Mouse (Mus musculus): ENCODE measurements around the gene Bicd2. TPM values are rescaled to one million over a fixed set of nuclear protein-coding genes. Genes with fewer than 3 reads are reported as not detected.

Bicd2 gene
- 28.7 and 28.9 TPM in 2 replicates for polyA plus RNA-seq (2015; fragmentation: Nextera tagmentation; extraction: Ambion mirVana)

- H3K36me3 ChIP-seq: no peaks in the 10 kb centered on the region
- no peaks in the 10 kb centered on the region for H3K9me3 ChIP-seq
- peak within 1 kb of the TSS; percentile 86 for H3K9ac ChIP-seq
- H3K27ac ChIP-seq (replicated peaks): peak within 1 kb of the TSS; percentile 91
- H3K4me2 ChIP-seq: peak within 1 kb of the TSS; percentile 78
- peak within 1 kb of the TSS; percentile 80 for H3K4me3 ChIP-seq
- under 1% methylated on average over 74 of the region's 74 CpGs for WGBS
- H3K27me3 ChIP-seq: no peaks in the 10 kb centered on the region
- peaks cover 51% of the 10 kb centered on the region for H3K4me1 ChIP-seq (replicated peaks)
- ATAC-seq (ENCODE audit: low FRiP score, low read depth): peak; percentile 99
These were observed at the start of gene Bicd2 for GRCm38 (mm10) chr13:49341012-49341830. Bicd2 (plus strand) TSS chr13:49341585.

- no peak overlapping the region for H3K27ac ChIP-seq (replicated peaks)
- H3K9me3 ChIP-seq: no peaks in the 10 kb centered on the region
- no peak overlapping the region for H3K4me3 ChIP-seq
- H3K4me1 ChIP-seq (replicated peaks): no peaks in the 10 kb centered on the region
- no peak for ATAC-seq (ENCODE audit: low FRiP score, low read depth)
- H3K36me3 ChIP-seq: no peaks in the 10 kb centered on the region
- 92% methylated on average over 6 of the region's 6 CpGs for WGBS
- no peaks in the 10 kb centered on the region for H3K27me3 ChIP-seq
- no peak overlapping the region for H3K9ac ChIP-seq
- no peak overlapping the region for H3K4me2 ChIP-seq
These were observed 49.4 kb upstream of the Bicd2 start for GRCm38 (mm10) chr13:49291949-49292348.

GRCm38 (mm10) chr13:49294108-49294507 lies 47.3 kb upstream of the Bicd2 start:
- Histone ChIP-seq H3K27ac (replicated peaks) (no peak overlapping the region), H3K27me3 (no peaks in the 10 kb centered on the region), H3K4me2 (no peak overlapping the region), H3K4me3 (no peak overlapping the region), H3K36me3 (no peaks in the 10 kb centered on the region), H3K4me1 (replicated peaks) (no peaks in the 10 kb centered on the region), H3K9me3 (no peaks in the 10 kb centered on the region), H3K9ac (no peak overlapping the region)
- 82% methylated on average over 9 of the region's 9 CpGs for whole genome bisulfite sequencing
- no peak for ATAC-seq (ENCODE audit: low FRiP score, low read depth)

GRCm38 (mm10) chr13:49296270-49296669 lies 45.1 kb upstream of the Bicd2 start:
- no peaks in the 10 kb centered on the region for H3K36me3 ChIP-seq
- no peaks in the 10 kb centered on the region for H3K9me3 ChIP-seq
- no peak overlapping the region for H3K27ac ChIP-seq (replicated peaks)
- H3K4me1 ChIP-seq (replicated peaks): no peaks in the 10 kb centered on the region
- ATAC-seq (ENCODE audit: low FRiP score, low read depth): no peak
- H3K4me2 ChIP-seq: no peak overlapping the region
- no peak overlapping the region for H3K4me3 ChIP-seq
- no peaks in the 10 kb centered on the region for H3K27me3 ChIP-seq
- 85% methylated on average over 7 of the region's 7 CpGs for WGBS
- H3K9ac ChIP-seq: no peak overlapping the region

- H3K9me3 ChIP-seq: no peaks in the 10 kb centered on the region
- H3K9ac ChIP-seq: no peak overlapping the region
- no peak for ATAC-seq (ENCODE audit: low FRiP score, low read depth)
- no peaks in the 10 kb centered on the region for H3K27me3 ChIP-seq
- H3K4me2 ChIP-seq: no peak overlapping the region
- no peak overlapping the region for H3K27ac ChIP-seq (replicated peaks)
- no peaks in the 10 kb centered on the region for H3K4me1 ChIP-seq (replicated peaks)
- H3K36me3 ChIP-seq: no peaks in the 10 kb centered on the region
- WGBS: 89% methylated on average over 14 of the region's 14 CpGs
- H3K4me3 ChIP-seq: no peak overlapping the region
These were observed 42.6 kb upstream of the Bicd2 start for GRCm38 (mm10) chr13:49298514-49299381.

- H3K9me3 ChIP-seq: no peaks in the 10 kb centered on the region
- H3K4me3 ChIP-seq: no peak overlapping the region
- no peaks in the 10 kb centered on the region for H3K27me3 ChIP-seq
- ATAC-seq (ENCODE audit: low FRiP score, low read depth): no peak
- H3K4me1 ChIP-seq (replicated peaks): no peaks in the 10 kb centered on the region
- no peak overlapping the region for H3K9ac ChIP-seq
- H3K4me2 ChIP-seq: no peak overlapping the region
- H3K27ac ChIP-seq (replicated peaks): no peak overlapping the region
- 79% methylated on average over 1 of the region's 1 CpGs for WGBS
- no peaks in the 10 kb centered on the region for H3K36me3 ChIP-seq
These were observed 40.6 kb upstream of the Bicd2 start for GRCm38 (mm10) chr13:49300771-49301170.

- Histone ChIP-seq H3K4me1 (replicated peaks) (no peaks in the 10 kb centered on the region), H3K9me3 (no peaks in the 10 kb centered on the region), H3K9ac (no peak overlapping the region), H3K4me3 (no peak overlapping the region), H3K27me3 (no peaks in the 10 kb centered on the region), H3K4me2 (no peak overlapping the region), H3K36me3 (no peaks in the 10 kb centered on the region), H3K27ac (replicated peaks) (no peak overlapping the region)
- no peak for ATAC-seq (ENCODE audit: low FRiP score, low read depth)
- 71% methylated on average over 7 of the region's 7 CpGs for WGBS
These were observed 34.5 kb upstream of the Bicd2 start for GRCm38 (mm10) chr13:49306771-49307310.

- Histone ChIP-seq H3K36me3 (no peaks in the 10 kb centered on the region), H3K9me3 (no peaks in the 10 kb centered on the region), H3K4me2 (no peak overlapping the region), H3K4me3 (no peak overlapping the region), H3K27ac (replicated peaks) (no peak overlapping the region), H3K27me3 (no peaks in the 10 kb centered on the region), H3K9ac (no peak overlapping the region), H3K4me1 (replicated peaks) (no peaks in the 10 kb centered on the region)
- WGBS: 50% methylated on average over 10 of the region's 10 CpGs
- ATAC-seq (ENCODE audit: low FRiP score, low read depth): no peak
These were observed 33.9 kb upstream of the Bicd2 start for GRCm38 (mm10) chr13:49307311-49307969.

- H3K4me3 ChIP-seq: no peak overlapping the region
- WGBS: 90% methylated on average over 4 of the region's 4 CpGs
These were observed 33.2 kb upstream of the Bicd2 start for GRCm38 (mm10) chr13:49308206-49308605.

GRCm38 (mm10) chr13:49308861-49309403 lies 32.5 kb upstream of the Bicd2 start:
- ATAC-seq (ENCODE audit: low FRiP score, low read depth): no peak
- no peak overlapping the region for H3K27ac ChIP-seq (replicated peaks)
- 88% methylated on average over 16 of the region's 16 CpGs for WGBS
- H3K27me3 ChIP-seq: no peaks in the 10 kb centered on the region
- H3K4me1 ChIP-seq (replicated peaks): no peaks in the 10 kb centered on the region
- no peak overlapping the region for H3K4me2 ChIP-seq
- no peak overlapping the region for H3K9ac ChIP-seq
- no peak overlapping the region for H3K4me3 ChIP-seq
- H3K9me3 ChIP-seq: no peaks in the 10 kb centered on the region
- no peaks in the 10 kb centered on the region for H3K36me3 ChIP-seq

More at GRCm38 (mm10) chr13:49308206-49308605, 33.2 kb upstream of the Bicd2 start:
- Histone ChIP-seq H3K9me3 (no peaks in the 10 kb centered on the region), H3K27me3 (no peaks in the 10 kb centered on the region), H3K27ac (replicated peaks) (no peak overlapping the region), H3K4me1 (replicated peaks) (no peaks in the 10 kb centered on the region), H3K9ac (no peak overlapping the region), H3K36me3 (no peaks in the 10 kb centered on the region), H3K4me2 (no peak overlapping the region)
- ATAC-seq (ENCODE audit: low FRiP score, low read depth): no peak

- no peak for ATAC-seq (ENCODE audit: low FRiP score, low read depth)
- Histone ChIP-seq H3K4me3 (no peak overlapping the region), H3K4me2 (no peak overlapping the region), H3K36me3 (no peaks in the 10 kb centered on the region), H3K27me3 (no peaks in the 10 kb centered on the region), H3K9me3 (no peaks in the 10 kb centered on the region), H3K4me1 (replicated peaks) (no peaks in the 10 kb centered on the region), H3K27ac (replicated peaks) (no peak overlapping the region), H3K9ac (no peak overlapping the region)
- 96% methylated on average over 1 of the region's 1 CpGs for WGBS
These were observed 31.9 kb upstream of the Bicd2 start for GRCm38 (mm10) chr13:49309501-49309900.

Data from hindbrain, embryonic 15.5 days (tissue).